Mouse (Mus musculus): ENCODE measurements around the gene Ell. TPM values are rescaled to one million over a fixed set of nuclear protein-coding genes. Genes with fewer than 3 reads are reported as not detected.
A peak's percentile ranks its signal among the peaks of the same experiment; 100 is the strongest.

The Ell gene
- polyA plus RNA-seq, 1 experiment = 45.6 TPM

DNA sequence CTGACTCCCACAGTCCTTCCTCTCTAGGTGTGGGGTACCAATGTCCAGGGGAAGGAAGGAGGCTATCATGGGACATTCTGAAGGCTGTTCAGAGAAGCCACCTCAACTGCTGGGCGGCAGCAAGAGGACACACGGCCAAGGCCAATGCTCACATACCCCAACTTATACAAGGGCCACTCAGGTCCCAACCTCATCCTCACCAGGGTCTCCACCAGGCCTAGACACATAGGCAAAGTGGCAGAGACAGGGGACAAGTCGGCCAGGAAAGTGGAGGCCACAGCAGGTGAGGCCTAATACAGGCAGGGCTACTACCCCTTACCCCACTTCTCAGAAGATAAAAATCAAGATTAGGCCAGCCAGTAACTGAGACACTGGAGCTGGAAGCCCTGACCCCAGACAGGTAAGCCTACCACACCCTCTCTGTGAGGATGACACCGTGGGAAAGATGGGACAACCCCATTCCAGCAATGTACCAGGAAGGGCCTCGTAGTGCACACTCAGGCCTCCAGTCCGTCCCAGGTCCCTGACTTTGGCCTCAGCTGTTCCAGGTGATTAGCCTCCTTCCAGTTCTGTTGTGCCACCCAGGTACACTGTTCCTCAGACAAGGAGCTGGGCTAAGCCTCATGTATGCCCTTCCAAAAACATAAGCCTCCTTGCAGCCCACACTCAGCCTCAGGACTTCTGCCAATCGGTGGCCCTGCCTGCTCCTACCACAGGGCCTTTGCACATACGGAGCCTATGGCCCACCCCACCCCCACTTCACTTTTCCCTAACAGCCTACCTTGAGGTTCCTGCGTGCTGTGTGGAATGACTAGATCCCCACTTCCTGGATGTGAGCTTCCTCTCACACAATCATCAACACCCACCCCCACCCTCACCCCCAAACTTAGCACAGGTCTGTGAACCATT is 66.9 kb downstream of the Ell start:
- 83% methylated on average over 9 of the region's 9 CpGs for WGBS
- 0 out of 2 replicates have a peak, but pooled peaks cover 2% of the 10 kb centered on the region for H3K36me3 ChIP-seq (ENCODE audit: control insufficient read depth, insufficient read depth, low read length)
- no peak overlapping the region for H3K4me3 ChIP-seq (ENCODE audit: low read depth, low read length)
- H3K27ac ChIP-seq (ENCODE audit: insufficient read depth, low read depth, low read length) = no peak overlapping the region
- H3K27me3 ChIP-seq (ENCODE audit: control insufficient read depth, insufficient read depth, low read length) = no peaks in the 10 kb centered on the region
- TF ChIP-seq POLR2A (IDR thresholded peaks at IDR 0.05; ENCODE audit: low read depth, low read length) = no peak
- TF ChIP-seq CTCF (IDR thresholded peaks at IDR 0.05; ENCODE audit: extremely low read depth, insufficient read length, insufficient replicate concordance, low read depth, low read length) = no peak
- H3K4me1 ChIP-seq (ENCODE audit: control insufficient read depth, insufficient read depth, insufficient read length, low read length) = peaks cover 22% of the 10 kb centered on the region

DNA sequence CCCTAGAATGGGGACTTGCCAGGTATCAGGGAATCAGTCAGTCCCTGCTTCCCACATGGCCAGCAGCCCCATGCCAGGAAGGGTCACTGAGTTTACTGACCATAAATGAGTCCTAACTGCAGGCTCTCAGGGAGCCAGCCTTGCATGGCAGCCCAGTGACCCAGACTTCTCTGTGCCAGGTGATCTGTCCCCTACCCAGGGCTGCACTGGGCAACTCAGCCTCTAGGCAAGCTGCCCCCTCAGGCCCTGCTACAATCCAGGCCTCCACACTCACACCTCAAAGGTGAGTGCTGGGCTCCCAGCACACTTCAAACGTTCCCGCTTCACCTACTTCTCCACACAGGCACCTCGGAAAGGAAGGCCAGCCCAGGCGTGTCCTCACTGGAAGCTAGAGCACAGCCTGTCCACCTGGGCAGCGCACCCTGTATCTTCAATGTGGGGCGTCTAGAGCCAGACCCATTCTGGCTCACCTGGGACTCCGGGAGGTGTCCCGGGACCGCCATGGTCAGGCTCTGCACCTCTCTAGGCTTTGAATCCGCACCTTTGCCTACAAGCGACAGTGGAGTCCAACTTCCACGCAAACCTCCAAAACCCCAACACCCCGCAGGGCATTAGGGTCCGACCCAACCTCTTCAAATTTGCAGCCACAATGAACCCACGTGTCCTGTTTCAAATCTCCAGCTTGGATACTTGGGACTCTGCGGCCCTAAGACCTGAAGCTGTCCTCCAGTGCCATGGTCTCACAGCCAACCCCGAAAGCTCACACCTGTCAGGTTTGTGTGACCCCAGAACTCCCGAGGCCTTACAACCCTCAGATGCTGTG is 67.7 kb downstream of the Ell start:
- Histone ChIP-seq H3K27me3 (ENCODE audit: control insufficient read depth, insufficient read depth, low read length) (no peaks in the 10 kb centered on the region), H3K4me3 (ENCODE audit: low read depth, low read length) (peak overlapping the region; percentile 99), H3K36me3 (ENCODE audit: control insufficient read depth, insufficient read depth, low read length) (0 out of 2 replicates have a peak, but pooled peaks cover 2% of the 10 kb centered on the region), H3K4me1 (ENCODE audit: control insufficient read depth, insufficient read depth, insufficient read length, low read length) (peaks cover 24% of the 10 kb centered on the region), H3K27ac (ENCODE audit: insufficient read depth, low read depth, low read length) (no peak overlapping the region)
- 66% methylated on average over 18 of the region's 18 CpGs for WGBS
- TF ChIP-seq POLR2A (IDR thresholded peaks at IDR 0.05; ENCODE audit: low read depth, low read length) (no peak), CTCF (IDR thresholded peaks at IDR 0.05; ENCODE audit: extremely low read depth, insufficient read length, insufficient replicate concordance, low read depth, low read length) (no peak)

DNA sequence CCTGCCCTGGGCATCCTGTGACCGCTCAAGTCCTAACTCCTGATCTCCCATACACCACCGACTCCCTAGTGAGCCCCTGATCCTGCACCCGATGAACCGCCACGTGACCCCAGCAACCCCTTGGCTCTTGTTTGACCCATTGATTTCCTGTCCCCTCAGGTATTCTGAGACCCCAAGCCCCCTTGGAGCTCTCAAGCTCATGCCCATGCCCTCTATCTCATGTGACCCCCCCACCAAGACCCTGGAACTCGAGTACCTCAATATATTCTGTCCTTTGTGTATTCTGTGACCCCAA is 68.3 kb downstream of the Ell start:
- H3K27me3 ChIP-seq (ENCODE audit: control insufficient read depth, insufficient read depth, low read length) = no peaks in the 10 kb centered on the region
- TF ChIP-seq POLR2A (IDR thresholded peaks at IDR 0.05; ENCODE audit: low read depth, low read length) = no peak
- WGBS = 25% methylated on average over 6 of the region's 6 CpGs
- H3K4me1 ChIP-seq (ENCODE audit: control insufficient read depth, insufficient read depth, insufficient read length, low read length) = peaks cover 24% of the 10 kb centered on the region
- peak overlapping the region; percentile 99 for H3K4me3 ChIP-seq (ENCODE audit: low read depth, low read length)
- no peaks in the 10 kb centered on the region for H3K36me3 ChIP-seq (ENCODE audit: control insufficient read depth, insufficient read depth, low read length)
- 0 out of 2 replicates have a peak overlapping the region, but pooled peaks have one; percentile 34 for H3K27ac ChIP-seq (ENCODE audit: insufficient read depth, low read depth, low read length)

DNA sequence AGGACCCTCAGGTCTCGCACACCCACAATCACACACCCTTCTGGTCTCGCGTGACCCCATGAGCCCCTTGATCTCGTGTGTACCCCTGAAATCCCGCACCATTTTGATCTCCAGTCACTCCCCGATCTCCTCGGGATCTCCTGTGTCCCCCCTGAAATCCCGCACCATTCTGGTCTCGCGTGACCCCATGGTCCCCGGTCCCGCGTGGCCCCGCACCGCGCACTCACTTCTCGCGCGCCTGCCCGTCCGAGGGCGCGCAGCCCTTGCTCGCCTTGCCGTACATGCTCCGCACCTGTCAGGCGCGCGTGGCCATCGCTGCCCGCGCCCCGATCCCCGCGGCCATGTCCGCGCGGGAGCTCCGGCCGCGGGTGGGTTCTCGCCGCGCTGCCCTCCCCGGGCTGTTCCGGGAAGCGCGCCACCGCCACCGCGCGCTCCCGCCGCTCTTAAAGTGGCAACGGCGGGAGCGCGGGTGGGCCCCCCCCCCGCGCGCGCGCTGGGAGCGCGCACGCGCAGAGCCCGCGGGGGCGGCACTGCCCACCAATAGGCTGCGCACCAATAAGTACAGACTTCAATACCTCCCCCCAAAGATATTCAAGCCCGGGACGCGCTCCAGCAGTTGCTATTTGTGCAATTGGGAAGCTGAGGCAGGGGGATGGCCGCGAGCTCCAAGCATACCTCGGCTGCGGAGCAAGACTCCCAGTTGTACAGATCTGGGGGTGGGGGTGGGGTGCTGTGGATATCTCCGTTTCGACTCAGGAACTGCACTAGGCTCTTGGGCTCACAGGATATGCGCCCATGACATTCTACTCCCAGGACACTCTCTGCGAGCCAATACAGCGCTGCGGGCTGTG is 68.9 kb downstream of the Ell start:
- 1% methylated on average over 84 of the region's 84 CpGs for WGBS
- TF ChIP-seq POLR2A (IDR thresholded peaks at IDR 0.05; ENCODE audit: low read depth, low read length) = peak; percentile 48; the same call in 1 of the 2 replicates
- no peak for TF ChIP-seq CTCF (IDR thresholded peaks at IDR 0.05; ENCODE audit: extremely low read depth, insufficient read length, insufficient replicate concordance, low read depth, low read length)
- H3K4me1 ChIP-seq (ENCODE audit: control insufficient read depth, insufficient read depth, insufficient read length, low read length) = peaks cover 24% of the 10 kb centered on the region
- H3K4me3 ChIP-seq (ENCODE audit: low read depth, low read length) = peak overlapping the region; percentile 99
- H3K27ac ChIP-seq (ENCODE audit: insufficient read depth, low read depth, low read length) = peak overlapping the region; percentile 51
- no peaks in the 10 kb centered on the region for H3K36me3 ChIP-seq (ENCODE audit: control insufficient read depth, insufficient read depth, low read length)
- no peaks in the 10 kb centered on the region for H3K27me3 ChIP-seq (ENCODE audit: control insufficient read depth, insufficient read depth, low read length)

DNA sequence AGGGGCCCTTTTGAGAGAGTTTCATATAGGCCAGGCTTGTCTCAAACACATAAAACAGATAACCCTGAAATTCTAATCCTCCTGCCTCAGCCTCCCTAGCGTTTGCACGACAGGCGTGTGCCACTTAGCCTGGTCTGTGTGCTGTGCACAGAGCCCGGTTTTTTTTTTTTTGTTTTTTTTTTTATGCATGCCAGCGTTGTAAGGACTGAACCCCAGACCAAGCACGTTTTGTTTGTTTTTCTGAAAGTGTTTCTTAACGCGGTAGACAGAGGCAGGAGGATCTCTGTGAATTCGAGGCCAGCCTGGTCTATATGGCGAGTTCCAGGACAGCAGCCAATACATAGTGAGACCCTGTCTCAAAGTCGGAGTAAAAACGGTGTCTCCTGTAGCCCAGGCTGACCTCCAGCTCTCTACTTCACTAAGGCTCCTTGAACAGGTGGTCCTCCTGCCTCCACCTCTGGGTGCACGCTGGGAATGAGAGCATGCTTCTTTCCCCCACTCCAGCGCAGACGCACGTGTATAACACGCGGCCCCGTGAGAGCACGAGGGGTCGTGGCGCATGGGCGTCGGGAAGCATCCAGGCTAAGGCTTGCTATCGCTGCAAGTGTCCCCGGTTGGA is 69.6 kb downstream of the Ell start, which contains the start of gene Ssbp4:
Ssbp4 (minus strand) TSS at position 124 of the 619 bp plus-strand sequence.
- Histone ChIP-seq H3K36me3 (ENCODE audit: control insufficient read depth, insufficient read depth, low read length) (no peaks in the 10 kb centered on the region), H3K4me3 (ENCODE audit: low read depth, low read length) (peak within 1 kb of the TSS; percentile 99), H3K27ac (ENCODE audit: insufficient read depth, low read depth, low read length) (peak within 1 kb of the TSS; percentile 98), H3K27me3 (ENCODE audit: control insufficient read depth, insufficient read depth, low read length) (no peaks in the 10 kb centered on the region), H3K4me1 (ENCODE audit: control insufficient read depth, insufficient read depth, insufficient read length, low read length) (peaks cover 24% of the 10 kb centered on the region)
- TF ChIP-seq POLR2A (IDR thresholded peaks at IDR 0.05; ENCODE audit: low read depth, low read length) = no peak
- TF ChIP-seq CTCF (IDR thresholded peaks at IDR 0.05; ENCODE audit: extremely low read depth, insufficient read length, insufficient replicate concordance, low read depth, low read length) = no peak
- 3% methylated on average over 26 of the region's 26 CpGs for WGBS

DNA sequence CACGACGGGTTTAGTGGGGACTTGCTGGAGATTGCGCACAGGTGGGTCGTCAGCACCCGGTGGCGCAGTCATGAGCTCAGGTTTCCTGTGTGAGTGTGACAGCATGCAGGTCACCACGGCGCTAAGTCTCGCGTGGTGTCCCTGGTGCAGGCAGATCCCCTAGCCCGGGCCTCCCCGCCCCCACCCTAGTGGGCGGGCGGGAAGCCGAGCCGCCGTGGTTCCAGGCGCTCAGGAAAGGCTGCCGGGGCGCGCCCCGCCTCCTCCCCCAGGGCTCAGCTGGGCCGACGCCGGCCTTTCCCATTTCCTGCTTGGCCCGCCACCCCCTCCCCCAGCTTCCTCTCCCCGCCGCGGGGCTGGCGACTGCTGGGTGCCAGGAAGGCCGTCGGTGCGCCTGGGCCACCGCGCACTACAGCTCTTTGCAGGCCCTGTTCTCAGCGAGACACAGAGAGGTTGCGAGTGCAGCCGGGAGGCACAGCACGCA is 70.2 kb downstream of the Ell start:
- WGBS = under 1% methylated on average over 36 of the region's 39 CpGs

More for the DNA sequence above, 70.2 kb downstream of the Ell start:
- Histone ChIP-seq H3K4me1 (ENCODE audit: control insufficient read depth, insufficient read depth, insufficient read length, low read length) (peaks cover 24% of the 10 kb centered on the region), H3K27ac (ENCODE audit: insufficient read depth, low read depth, low read length) (peak overlapping the region; percentile 98), H3K27me3 (ENCODE audit: control insufficient read depth, insufficient read depth, low read length) (no peaks in the 10 kb centered on the region), H3K4me3 (ENCODE audit: low read depth, low read length) (peak overlapping the region; percentile 71), H3K36me3 (ENCODE audit: control insufficient read depth, insufficient read depth, low read length) (no peaks in the 10 kb centered on the region)
- TF ChIP-seq CTCF (IDR thresholded peaks at IDR 0.05; ENCODE audit: extremely low read depth, insufficient read length, insufficient replicate concordance, low read depth, low read length) = no peak
- peak; percentile 14; the same call in 1 of the 2 replicates for TF ChIP-seq POLR2A (IDR thresholded peaks at IDR 0.05; ENCODE audit: low read depth, low read length)

All from small intestine, adult 2 months (tissue).